Mouse (Mus musculus) cerebellum, adult (tissue): ENCODE results near the gene Naxe.

Experiments used
- ATAC-seq: cut with Nextera tagmentation; 2 replicates; pipeline ENCODE4 v1.9.2; 2017; ENCODE audit warnings: mild to moderate bottlenecking, moderate library complexity, mixed read lengths; ENCODE audit not compliant: insufficient number of reproducible peaks, low FRiP score, low TSS enrichment

Gene Naxe

GRCm38 (mm10) chr3:88057902-88058696, at the start of gene Naxe:
Gene Naxe, minus strand, starts transcription at chr3:88058495.
- ATAC-seq = peak; percentile 91

GRCm38 (mm10) chr3:88106126-88106525, 47.8 kb upstream of the Naxe start:
- no peak for ATAC-seq

- ATAC-seq = no peak
Observed at GRCm38 (mm10) chr3:88102611-88103010, 44.3 kb upstream of the Naxe start.

GRCm38 (mm10) chr3:88102196-88102595, 43.9 kb upstream of the Naxe start:
- ATAC-seq = no peak

GRCm38 (mm10) chr3:88101736-88102135, 43.4 kb upstream of the Naxe start:
- no peak for ATAC-seq

- ATAC-seq = no peak
Observed at GRCm38 (mm10) chr3:88100251-88100650, 42.0 kb upstream of the Naxe start.

- no peak for ATAC-seq
Observed at GRCm38 (mm10) chr3:88097666-88098065, 39.4 kb upstream of the Naxe start.

GRCm38 (mm10) chr3:88094126-88094525, 35.8 kb upstream of the Naxe start:
- ATAC-seq = no peak

- ATAC-seq = no peak
Observed at GRCm38 (mm10) chr3:88090616-88091015, 32.3 kb upstream of the Naxe start.

GRCm38 (mm10) chr3:88090106-88090505, 31.8 kb upstream of the Naxe start:
- ATAC-seq = no peak

- ATAC-seq = no peak
Observed at GRCm38 (mm10) chr3:88087688-88088087, 29.4 kb upstream of the Naxe start.

- ATAC-seq = no peak
Observed at GRCm38 (mm10) chr3:88085459-88085858, 27.2 kb upstream of the Naxe start.

- ATAC-seq = no peak
Observed at GRCm38 (mm10) chr3:88084001-88084400, 25.7 kb upstream of the Naxe start.

GRCm38 (mm10) chr3:88082663-88083062, 24.4 kb upstream of the Naxe start:
- no peak for ATAC-seq

GRCm38 (mm10) chr3:88082224-88082618, 23.9 kb upstream of the Naxe start:
- ATAC-seq = no peak

- ATAC-seq = peak; percentile 93
Observed at GRCm38 (mm10) chr3:88081345-88082223, 23.3 kb upstream of the Naxe start, which contains the start of gene Iqgap3. Gene Iqgap3, plus strand, starts transcription at chr3:88081971.

- ATAC-seq = no peak
Observed at GRCm38 (mm10) chr3:88078204-88078603, 19.9 kb upstream of the Naxe start, which contains the start of gene Ttc24. Gene Ttc24, minus strand, starts transcription at chr3:88078304.

- ATAC-seq = no peak
Observed at GRCm38 (mm10) chr3:88077441-88077840, 19.1 kb upstream of the Naxe start.

- ATAC-seq = no peak
Observed at GRCm38 (mm10) chr3:88074766-88075165, 16.5 kb upstream of the Naxe start.

GRCm38 (mm10) chr3:88074351-88074750, 16.1 kb upstream of the Naxe start:
- ATAC-seq = no peak

- ATAC-seq = no peak
Observed at GRCm38 (mm10) chr3:88073631-88074030, 15.3 kb upstream of the Naxe start.
